Mouse (Mus musculus) intestine, postnatal 0 days (tissue): ENCODE data around the gene Saysd1. TPM values are rescaled to one million over a fixed set of nuclear protein-coding genes. Genes with fewer than 3 reads are reported as not detected.

Source experiments
- ATAC-seq: fragments of 200-750 bp; cut with Nextera tagmentation; 2 replicates; pipeline ENCODE4 v1.8.0; 2017; ENCODE audit warnings: mild to moderate bottlenecking, moderate TSS enrichment, moderate library complexity
- H3K27ac ChIP-seq: fragments of 300-500 bp; sonication (generic); 2 replicates; pipeline ENCODE4 v1.5.1; 2014; ENCODE audit warnings: mild to moderate bottlenecking, low read depth, low read length, moderate library complexity
- H3K27me3 ChIP-seq: fragments of 300-500 bp; sonication (generic); replicated peaks from 2 replicates; pipeline ENCODE4 v1.6.1; 2014; ENCODE audit warnings: low read length, mixed read lengths; ENCODE audit not compliant: control insufficient read depth, insufficient read depth
- H3K36me3 ChIP-seq: fragments of 300-500 bp; sonication (generic); 2 replicates; pipeline ENCODE4 v1.6.1; 2014; ENCODE audit warnings: mild to moderate bottlenecking, moderate library complexity; ENCODE audit not compliant: control insufficient read depth, insufficient read depth
- H3K4me1 ChIP-seq: fragments of 300-500 bp; sonication (generic); replicated peaks from 2 replicates; pipeline ENCODE4 v1.6.1; 2014; ENCODE audit warnings: antibody characterized with exemption, low read length, mixed read lengths; ENCODE audit not compliant: control insufficient read depth, insufficient read depth
- H3K4me2 ChIP-seq: fragments of 300-500 bp; sonication (generic); replicated peaks from 2 replicates; pipeline ENCODE4 v1.6.1; 2014; ENCODE audit warnings: low read depth, mild to moderate bottlenecking, moderate library complexity
- H3K4me3 ChIP-seq: fragments of 300-500 bp; sonication (generic); 2 replicates; pipeline ENCODE4 v1.5.1; 2014; ENCODE audit warnings: low read depth, low read length
- H3K9ac ChIP-seq: fragments of 300-500 bp; sonication (generic); 2 replicates; pipeline ENCODE4 v1.6.1; 2014; ENCODE audit warnings: mild to moderate bottlenecking, low read depth, low read length
- H3K9me3 ChIP-seq: fragments of 300-500 bp; sonication (generic); 2 replicates; pipeline ENCODE4 v1.6.1; 2016; ENCODE audit warnings: mixed run types; ENCODE audit not compliant: control insufficient read depth
- CTCF ChIP-seq: sonication (generic); IDR thresholded peaks from 2 replicates; pipeline ENCODE4 v1.5.1; 2016; ENCODE audit warnings: low read depth, mild to moderate bottlenecking, control low read depth, antibody characterized with exemption, moderate library complexity
- WGBS: fragments of 180-500 bp; shearing (Covaris S2); extraction: QIAGEN DNeasy Blood & Tissue Kit; methylation state at CpG from one replicate; pipeline ENCODE4 v1.1.7; 2014; 5-methylcytosine and 5-hydroxymethylcytosine counted together
- polyA plus RNA-seq: library from polyadenylated mRNA; unstranded; fragments of >200 nt; fragmentation: Nextera tagmentation; extraction: Ambion mirVana; gene quantifications from 2 replicates; pipeline ENCODE4 v1.2.1, GENCODE M21; 2015

Gene Saysd1
- polyA plus RNA-seq, 1 experiment from 2014 or later, result 55.6 TPM

GRCm38 (mm10) chr14:20064771-20065170, 73.6 kb downstream of the Saysd1 start:
- Histone ChIP-seq H3K4me1 (no peaks in the 10 kb centered on the region), H3K4me3 (no peak overlapping the region), H3K9ac (no peak overlapping the region), H3K9me3 (no peaks in the 10 kb centered on the region), H3K27me3 (no peaks in the 10 kb centered on the region), H3K27ac (no peak overlapping the region), H3K36me3 (no peaks in the 10 kb centered on the region), H3K4me2 (no peak overlapping the region)
- ATAC-seq, result no peak
- no peak for TF ChIP-seq CTCF

GRCm38 (mm10) chr14:20048481-20048835, 89.9 kb downstream of the Saysd1 start:
- Histone ChIP-seq H3K9me3 (no peaks in the 10 kb centered on the region), H3K9ac (no peak overlapping the region), H3K4me1 (no peaks in the 10 kb centered on the region), H3K4me3 (no peak overlapping the region), H3K4me2 (no peak overlapping the region), H3K27ac (no peak overlapping the region), H3K36me3 (no peaks in the 10 kb centered on the region), H3K27me3 (no peaks in the 10 kb centered on the region)
- no peak for TF ChIP-seq CTCF
- whole genome bisulfite sequencing, result 46% methylated on average over 2 of the region's 2 CpGs
- no peak for ATAC-seq

GRCm38 (mm10) chr14:20047814-20048480, 90.4 kb downstream of the Saysd1 start:
- WGBS, result 63% methylated on average over 3 of the region's 3 CpGs
- H3K9me3 ChIP-seq, result no peaks in the 10 kb centered on the region
- no peaks in the 10 kb centered on the region for H3K36me3 ChIP-seq
- H3K27me3 ChIP-seq, result no peaks in the 10 kb centered on the region
- no peak for TF ChIP-seq CTCF
- H3K4me1 ChIP-seq, result no peaks in the 10 kb centered on the region
- no peak overlapping the region for H3K9ac ChIP-seq
- no peak overlapping the region for H3K27ac ChIP-seq
- no peak overlapping the region for H3K4me2 ChIP-seq
- H3K4me3 ChIP-seq, result no peak overlapping the region
- ATAC-seq, result no peak

GRCm38 (mm10) chr14:20047291-20047690, 91.0 kb downstream of the Saysd1 start:
- 66% methylated on average over 2 of the region's 2 CpGs for WGBS
- no peaks in the 10 kb centered on the region for H3K36me3 ChIP-seq
- no peak overlapping the region for H3K4me3 ChIP-seq
- no peak for TF ChIP-seq CTCF
- H3K27me3 ChIP-seq, result no peaks in the 10 kb centered on the region
- ATAC-seq, result no peak
- no peaks in the 10 kb centered on the region for H3K4me1 ChIP-seq
- no peak overlapping the region for H3K9ac ChIP-seq
- H3K9me3 ChIP-seq, result no peaks in the 10 kb centered on the region
- no peak overlapping the region for H3K27ac ChIP-seq
- no peak overlapping the region for H3K4me2 ChIP-seq

- H3K4me2 ChIP-seq, result no peak overlapping the region
- ATAC-seq, result no peak
- H3K36me3 ChIP-seq, result no peaks in the 10 kb centered on the region
- no peak overlapping the region for H3K4me3 ChIP-seq
- no peaks in the 10 kb centered on the region for H3K9me3 ChIP-seq
- H3K9ac ChIP-seq, result no peak overlapping the region
- TF ChIP-seq CTCF, result no peak
- no peaks in the 10 kb centered on the region for H3K4me1 ChIP-seq
- H3K27me3 ChIP-seq, result no peaks in the 10 kb centered on the region
- WGBS, result 100% methylated on average over 1 of the region's 1 CpGs
- no peak overlapping the region for H3K27ac ChIP-seq
Observed at GRCm38 (mm10) chr14:20044036-20044435, 94.3 kb downstream of the Saysd1 start.

GRCm38 (mm10) chr14:20041836-20042235, 96.5 kb downstream of the Saysd1 start:
- H3K4me2 ChIP-seq, result no peak overlapping the region
- no peaks in the 10 kb centered on the region for H3K9me3 ChIP-seq
- no peak for TF ChIP-seq CTCF
- H3K4me3 ChIP-seq, result no peak overlapping the region
- no peak overlapping the region for H3K27ac ChIP-seq
- WGBS, result 58% methylated on average over 2 of the region's 2 CpGs
- H3K27me3 ChIP-seq, result no peaks in the 10 kb centered on the region
- H3K4me1 ChIP-seq, result no peaks in the 10 kb centered on the region
- ATAC-seq, result no peak
- no peak overlapping the region for H3K9ac ChIP-seq
- H3K36me3 ChIP-seq, result no peaks in the 10 kb centered on the region

- Histone ChIP-seq H3K27ac (no peak overlapping the region), H3K27me3 (no peaks in the 10 kb centered on the region), H3K9ac (no peak overlapping the region), H3K4me2 (no peak overlapping the region), H3K4me3 (no peak overlapping the region), H3K36me3 (no peaks in the 10 kb centered on the region), H3K9me3 (no peaks in the 10 kb centered on the region), H3K4me1 (no peaks in the 10 kb centered on the region)
- no peak for TF ChIP-seq CTCF
- ATAC-seq, result no peak
- 87% methylated on average over 4 of the region's 4 CpGs for WGBS
Observed at GRCm38 (mm10) chr14:20040976-20041375, 97.4 kb downstream of the Saysd1 start.
